Mouse (Mus musculus) gastrocnemius, postnatal 36 days (tissue): ENCODE data around the gene Gpr1. TPM values are rescaled to one million over a fixed set of nuclear protein-coding genes. Genes with fewer than 3 reads are reported as not detected.
"Not testable (repeated sequence)": the region's sequence is repeated elsewhere in the genome, so short reads cannot be mapped to it uniquely, and the experiment has no call there.

ENCODE experiments used
- DNase-seq, 2 experiments: peaks; one replicate each; pipeline ENCODE4 v3.0.0; 2022
- intact Hi-C: fragments of 180-260 bp; cut with DNase I; formaldehyde crosslinking; loops from one replicate; pipeline ENCODE4 v1.15.1; 2025
- microRNA-seq, 2 experiments: library from miRNA; unstranded; fragments of <30 nt; microRNA quantifications; one replicate each; pipeline ENCODE4 v1.2.0; 2021
- total RNA-seq, 2 experiments: library from RNA; stranded (reverse); gene quantifications; 2 replicates each; pipeline ENCODE4 v1.2.3; 2021

Gpr1 gene
- total RNA-seq, 2 experiments from 2014 or later = 0.17 to 0.48 TPM

GRCm38 (mm10) chr1:63182212-63182611, 32.1 kb downstream of the Gpr1 start:
- intact Hi-C loops = loop anchor here (5.0 kb wide), 2 partner anchors 70 to 205 kb away; no protein-coding TSS in a partner anchor
- peak; percentile 76 to 77 for DNase-seq

GRCm38 (mm10) chr1:63181480-63181879, 32.9 kb downstream of the Gpr1 start:
- intact Hi-C loops = loop anchor here (5.0 kb wide), 2 partner anchors 71 to 206 kb away; no protein-coding TSS in a partner anchor

GRCm38 (mm10) chr1:63181019-63181418, 33.3 kb downstream of the Gpr1 start:
- intact Hi-C loops = loop anchor here (5.0 kb wide), 2 partner anchors 71 to 206 kb away; no protein-coding TSS in a partner anchor
- DNase-seq = peak; percentile 85 to 87

More at GRCm38 (mm10) chr1:63181480-63181879, 32.9 kb downstream of the Gpr1 start:
- no peak for DNase-seq

- not testable (repeated sequence) for DNase-seq
- intact Hi-C loops = loop anchor here (5.0 kb wide), 2 partner anchors 72 to 207 kb away; no protein-coding TSS in a partner anchor
Measured at GRCm38 (mm10) chr1:63180575-63180974, 33.8 kb downstream of the Gpr1 start.

GRCm38 (mm10) chr1:63180122-63180521, 34.2 kb downstream of the Gpr1 start:
- intact Hi-C loops = loop anchor here (5.0 kb wide), 2 partner anchors 72 to 207 kb away; no protein-coding TSS in a partner anchor
- DNase-seq = no peak

- no peak for DNase-seq
- intact Hi-C loops = no loop called here
Measured at GRCm38 (mm10) chr1:63178308-63178707, 36.0 kb downstream of the Gpr1 start.

GRCm38 (mm10) chr1:63176604-63177421, 37.5 kb downstream of the Gpr1 start, which contains the start of the genes Eef1b2 and Ndufs1:
Eef1b2 (plus strand) TSS chr1:63176825.
Ndufs1 (minus strand) TSS chr1:63176833.
- intact Hi-C loops = no loop called here
- DNase-seq = peak; percentile 93 to 96

- intact Hi-C loops = no loop called here
- no peak for DNase-seq
Measured at GRCm38 (mm10) chr1:63176259-63176603, 38.1 kb downstream of the Gpr1 start.

- DNase-seq = no peak
Measured at GRCm38 (mm10) chr1:63175853-63176252, 38.5 kb downstream of the Gpr1 start.

GRCm38 (mm10) chr1:63168638-63169037, 45.7 kb downstream of the Gpr1 start:
- intact Hi-C loops = no loop called here
- no peak for DNase-seq

More at GRCm38 (mm10) chr1:63175853-63176252, 38.5 kb downstream of the Gpr1 start:
- intact Hi-C loops = no loop called here

GRCm38 (mm10) chr1:63140231-63140630, 74.1 kb downstream of the Gpr1 start:
- no peak for DNase-seq
- intact Hi-C loops = no loop called here

GRCm38 (mm10) chr1:63138586-63138985, 75.8 kb downstream of the Gpr1 start:
- DNase-seq, intact Hi-C loops: not testable (repeated sequence)

GRCm38 (mm10) chr1:63137971-63138370, 76.4 kb downstream of the Gpr1 start:
- intact Hi-C loops = no loop called here
- DNase-seq = no peak

- intact Hi-C loops = no loop called here
- no peak for DNase-seq
Measured at GRCm38 (mm10) chr1:63134530-63134929, 79.8 kb downstream of the Gpr1 start.

Small RNA genes within 50 kb of the gene (microRNA-seq; reads per million reads assigned to microRNA genes)
- gene Gm24557 = 0 reads per million in 2 experiments
- gene Gm27512 = 0 reads per million in 2 experiments

Other genes with a start within 250 kb of the Gpr1 start
- 10 to 100 TPM; 12.2 to 13.3 TPM for gene Ino80d, start 99.9 kb downstream of the Gpr1 start, total RNA-seq
- gene Eef1b2, start 37.7 kb downstream of the Gpr1 start, total RNA-seq = 100 to 1,000 TPM; 261 to 331 TPM
- gene Ndufs1, start 37.7 kb downstream of the Gpr1 start, total RNA-seq = 100 to 1,000 TPM; 387 to 392 TPM
- gene Zdbf2, start 58.7 kb upstream of the Gpr1 start, total RNA-seq = 1 to 10 TPM; 2.1 to 2.2 TPM
- 1 to 10 TPM; 1.4 to 1.8 TPM for gene Adam23, start 231.3 kb upstream of the Gpr1 start, total RNA-seq